Mouse (Mus musculus): ENCODE data around the gene Ppm1b. TPM values are rescaled to one million over a fixed set of nuclear protein-coding genes. Genes with fewer than 3 reads are reported as not detected.

The Ppm1b gene
- 100 to 1,000 TPM; 119 to 138 (median 130) TPM for total RNA-seq (2022)

- no peak for DNase-seq
These were observed at the start of gene Ppm1b for GRCm38 (mm10) chr17:84956441-84956840. Gene Ppm1b (plus strand): TSS chr17:84956741.

- no peak for DNase-seq
These were observed 34.7 kb upstream of the Ppm1b start for GRCm38 (mm10) chr17:84921666-84922376.

DNA sequence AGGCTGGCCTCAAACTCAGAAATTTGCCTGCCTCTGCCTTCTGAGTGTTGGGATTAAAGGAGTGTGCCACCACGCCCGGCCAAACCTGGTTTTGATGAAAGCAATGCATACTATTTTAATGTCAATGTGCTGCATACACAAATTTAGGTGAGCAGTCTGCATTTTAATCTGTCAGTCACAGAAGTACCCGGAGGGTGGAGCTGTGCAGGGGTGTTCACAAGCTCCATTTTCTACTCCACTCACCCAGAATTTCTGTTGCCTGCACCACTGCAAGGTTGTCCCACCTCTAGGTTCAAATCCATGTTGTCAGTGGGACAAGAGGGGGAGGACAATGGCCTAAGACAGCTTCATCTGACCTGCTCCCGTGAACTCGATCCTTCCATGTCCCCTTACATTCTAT lies 31.8 kb upstream of the Ppm1b start:
- DNase-seq, result no peak

GRCm38 (mm10) chr17:84926233-84926632 lies 30.3 kb upstream of the Ppm1b start:
- DNase-seq, result no peak

- DNase-seq, result no peak
These were observed 29.0 kb upstream of the Ppm1b start for GRCm38 (mm10) chr17:84927580-84927979.

DNA sequence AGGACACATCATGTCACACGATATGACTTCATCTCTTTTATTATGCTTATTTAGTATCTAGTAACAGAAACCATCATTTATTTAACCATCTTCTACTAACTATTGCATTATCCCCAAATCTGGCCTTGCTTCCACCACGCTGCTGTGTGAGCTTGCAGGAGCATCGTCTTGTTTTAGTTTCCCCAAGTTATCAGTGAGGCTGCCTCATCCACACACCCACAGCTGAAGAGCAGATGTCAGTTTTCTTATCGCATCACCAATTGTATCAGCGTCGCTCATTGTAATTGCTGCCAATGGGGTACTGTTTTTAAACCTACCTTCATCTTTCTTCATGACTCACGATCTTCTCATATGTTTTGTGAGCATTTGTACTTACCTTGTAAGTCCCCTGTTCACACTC lies 23.6 kb upstream of the Ppm1b start:
- no peak for DNase-seq

GRCm38 (mm10) chr17:84933968-84934367 lies 22.6 kb upstream of the Ppm1b start:
- no peak for DNase-seq

DNA sequence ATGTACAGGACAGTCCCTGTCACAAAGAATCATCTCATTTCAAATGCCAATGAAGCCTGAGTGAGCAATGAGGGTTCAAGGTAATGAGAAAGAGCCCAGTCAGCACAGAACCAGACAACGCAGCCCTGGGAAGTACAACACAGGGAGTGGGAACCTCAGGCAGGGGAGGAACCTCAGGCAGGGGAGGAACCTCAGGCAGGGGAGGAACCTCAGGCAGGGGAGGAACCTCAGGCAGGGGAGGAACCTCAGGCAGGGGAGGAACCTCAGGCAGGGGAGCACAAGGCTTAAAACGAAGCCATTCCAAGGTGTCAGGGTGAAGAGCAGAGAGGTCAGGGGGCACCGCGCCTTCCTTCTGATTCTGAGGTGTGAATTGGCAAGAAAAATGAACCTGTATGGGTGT lies 20.9 kb upstream of the Ppm1b start:
- peak; percentile 36 for DNase-seq

GRCm38 (mm10) chr17:84936301-84936700 lies 20.2 kb upstream of the Ppm1b start:
- DNase-seq, result no peak

DNA sequence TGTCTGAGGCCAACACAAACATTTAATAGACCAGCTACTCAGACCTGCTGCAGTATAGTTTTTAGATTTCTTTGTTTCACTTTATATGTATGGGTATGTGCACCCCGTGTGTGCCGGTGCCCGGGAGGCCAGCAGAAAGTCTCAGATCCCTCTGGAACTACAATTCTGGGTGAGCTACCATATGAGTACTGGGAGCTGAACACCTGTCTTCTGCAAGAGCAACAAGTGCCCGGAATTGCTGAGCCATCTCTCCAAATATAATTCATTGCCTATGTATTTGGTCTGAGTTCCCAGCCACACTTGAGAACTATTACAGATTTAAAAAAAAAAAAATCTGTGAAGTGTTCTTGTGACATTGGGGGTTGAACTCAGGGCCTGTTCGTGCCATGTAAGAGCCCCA lies 19.7 kb upstream of the Ppm1b start:
- DNase-seq, result no peak

- DNase-seq, result no peak
These were observed 19.3 kb upstream of the Ppm1b start for GRCm38 (mm10) chr17:84937220-84937619.

DNA sequence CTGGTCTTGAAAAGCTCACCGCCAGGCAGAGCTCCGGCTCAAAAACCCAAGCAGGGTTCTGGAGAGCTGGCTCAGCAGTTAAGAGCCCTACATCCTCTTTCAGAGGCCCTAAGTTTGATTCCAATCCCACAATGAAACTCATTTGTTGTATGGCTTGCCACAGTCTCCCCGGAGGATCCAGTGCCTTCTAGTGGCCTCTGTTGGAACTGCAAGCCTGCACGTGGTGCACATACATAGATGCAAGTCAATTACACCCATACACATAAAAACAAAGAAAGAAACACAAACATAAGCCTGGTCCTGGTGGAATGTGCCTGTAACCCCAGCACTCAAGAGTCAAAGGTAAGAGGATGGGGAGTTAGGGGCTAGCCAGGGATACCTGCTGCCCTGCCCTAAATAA lies 18.3 kb upstream of the Ppm1b start:
- DNase-seq, result no peak

GRCm38 (mm10) chr17:84940017-84940731 lies 16.4 kb upstream of the Ppm1b start:
- no peak for DNase-seq

GRCm38 (mm10) chr17:84941291-84941868 lies 15.2 kb upstream of the Ppm1b start:
- DNase-seq, result no peak

- DNase-seq, result no peak
These were observed 14.0 kb upstream of the Ppm1b start for GRCm38 (mm10) chr17:84942358-84943032.

GRCm38 (mm10) chr17:84943033-84943393 lies 13.5 kb upstream of the Ppm1b start:
- no peak for DNase-seq

GRCm38 (mm10) chr17:84944348-84944747 lies 12.2 kb upstream of the Ppm1b start:
- no peak for DNase-seq

DNA sequence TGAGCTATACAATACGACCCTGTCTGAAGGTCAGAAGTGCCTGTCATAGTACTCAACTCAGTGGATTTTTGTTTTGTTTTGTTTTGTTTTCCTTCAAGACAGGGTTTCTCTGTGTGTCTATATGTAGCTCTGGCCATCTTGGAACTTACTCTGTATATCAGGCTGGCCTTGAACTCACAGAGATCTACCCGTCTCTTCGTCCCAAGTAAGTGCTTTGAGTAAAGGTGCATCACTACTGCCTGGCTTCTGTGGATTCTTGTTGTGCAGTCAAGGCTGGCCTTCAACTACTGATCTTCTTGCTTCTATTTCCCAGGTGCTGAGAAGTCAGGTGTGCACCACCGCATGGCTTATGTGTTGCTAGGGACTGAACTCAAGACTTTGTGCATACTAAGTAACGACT lies 4.0 kb upstream of the Ppm1b start:
- no peak for DNase-seq

- no peak for DNase-seq
These were observed 2.8 kb upstream of the Ppm1b start for GRCm38 (mm10) chr17:84953776-84954175.

GRCm38 (mm10) chr17:84954881-84955280 lies 1.7 kb upstream of the Ppm1b start:
- DNase-seq, result no peak

GRCm38 (mm10) chr17:84956931-84957486 lies 468 bp downstream of the Ppm1b start:
- peak; percentile 91 for DNase-seq

DNA sequence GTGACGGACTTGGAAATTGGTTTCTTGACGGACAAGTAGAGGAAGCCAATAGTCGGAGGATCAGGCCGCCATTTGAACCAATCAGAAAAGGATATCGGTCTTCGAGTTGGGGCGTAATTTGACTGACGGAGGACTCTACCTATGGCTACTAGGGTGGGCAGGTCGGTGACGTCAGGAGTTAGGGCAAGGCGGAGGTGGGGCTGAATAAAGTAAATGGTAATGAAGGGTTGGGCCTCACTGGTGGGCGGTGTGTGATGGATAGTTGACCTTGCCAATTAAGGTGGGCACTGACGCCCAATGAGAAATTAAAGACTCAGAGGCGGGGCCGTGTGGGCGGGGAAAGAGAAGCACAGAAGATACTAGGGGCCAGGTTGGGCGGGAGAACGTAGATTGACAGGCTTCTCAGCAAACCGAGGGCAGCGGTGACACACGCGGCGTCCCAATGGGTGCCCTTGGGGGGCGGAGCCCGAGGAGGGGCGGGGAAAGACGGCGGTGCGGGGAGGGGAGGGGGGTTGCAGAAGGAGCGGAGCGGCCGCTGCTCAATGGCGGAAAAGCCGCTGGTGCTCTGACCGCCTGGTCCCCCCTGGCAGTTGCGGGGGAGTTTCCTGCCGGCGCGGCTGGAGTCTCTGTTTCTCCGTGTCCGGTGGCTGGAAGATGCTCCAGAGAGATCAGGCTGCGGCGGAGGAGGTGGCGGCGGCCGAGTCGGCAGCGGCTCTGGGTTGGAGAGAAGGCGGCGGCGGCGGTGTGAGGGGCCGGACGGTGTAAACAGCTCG lies 1.1 kb downstream of the Ppm1b start:
- peak; percentile 100 for DNase-seq
